Mouse (Mus musculus): Measurements from ENCODE around the gene Prdm11.
A peak's percentile ranks its signal among the peaks of the same experiment; 100 is the strongest.

The Prdm11 gene

GRCm38 (mm10) chr2:93045129-93045817 lies 694 bp downstream of the Prdm11 start:
- peak; percentile 97 to 99 for DNase-seq

- DNase-seq, result no peak
These were observed 2.4 kb downstream of the Prdm11 start for GRCm38 (mm10) chr2:93043449-93044157.

DNA sequence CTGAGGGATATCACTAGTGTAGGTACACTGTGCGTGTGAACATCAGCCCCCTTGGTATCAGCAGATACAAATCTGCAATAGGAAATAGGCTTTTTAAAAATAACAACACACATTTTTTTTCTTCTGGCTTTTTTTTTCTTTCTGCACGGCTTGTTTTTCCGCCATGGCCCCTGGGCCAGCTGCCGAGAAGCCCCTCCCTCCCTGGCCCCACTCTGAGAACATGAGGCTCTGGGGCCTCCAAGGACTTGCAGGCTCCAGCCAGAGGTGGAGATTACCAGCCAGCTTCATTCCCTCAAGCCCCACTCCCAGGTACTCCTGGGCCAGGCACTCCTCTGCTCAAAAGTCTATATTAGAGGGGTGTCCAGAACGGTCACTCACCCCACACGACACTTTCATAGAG lies 4.5 kb downstream of the Prdm11 start:
- peak in 1 of 2 experiments; percentile 36 for DNase-seq

DNA sequence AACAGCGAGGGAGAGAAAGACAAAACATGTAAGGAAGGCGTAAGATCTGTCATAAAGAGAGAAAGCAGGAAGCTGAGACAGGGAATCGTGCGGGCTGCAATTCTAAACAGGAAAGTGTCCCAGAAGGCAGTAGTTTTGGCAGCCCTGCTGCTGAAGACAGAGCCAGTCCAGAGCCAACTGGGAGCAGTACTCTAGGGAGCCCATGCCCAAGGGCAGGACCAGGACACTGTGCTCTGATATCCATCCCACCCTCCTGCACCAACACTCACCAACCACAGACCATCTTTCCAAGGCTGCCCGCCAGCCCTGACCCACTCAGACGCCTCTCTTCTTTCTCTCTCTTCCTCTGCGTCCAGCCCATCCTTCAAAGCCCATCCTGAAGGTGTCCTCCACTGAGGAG lies 5.1 kb downstream of the Prdm11 start:
- DNase-seq, result peak in 1 of 2 experiments; percentile 36

GRCm38 (mm10) chr2:93039706-93040105 lies 6.3 kb downstream of the Prdm11 start:
- DNase-seq, result peak in 1 of 2 experiments; percentile 58

- peak; percentile 73 to 78 for DNase-seq
These were observed 6.9 kb downstream of the Prdm11 start for GRCm38 (mm10) chr2:93039043-93039442.

DNA sequence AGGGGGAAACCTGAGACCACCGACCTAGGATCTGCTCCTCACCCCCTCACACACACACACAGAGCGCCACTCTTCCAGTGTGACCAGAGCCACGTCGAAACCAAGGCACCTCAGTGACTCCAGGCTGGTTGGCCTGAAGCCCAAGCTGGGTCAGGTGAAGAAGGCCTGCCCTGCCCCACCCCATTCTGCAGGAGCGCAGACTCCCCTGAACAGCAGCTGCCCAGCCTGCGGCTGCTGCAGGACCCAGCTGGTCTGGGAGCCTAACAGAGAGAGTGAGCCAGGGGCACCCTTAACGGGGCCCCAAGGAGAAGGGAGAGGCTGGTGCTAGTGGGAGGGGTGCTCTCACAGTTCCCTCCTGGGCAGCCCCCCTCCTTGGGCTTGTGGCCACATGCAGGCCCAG lies 10.3 kb downstream of the Prdm11 start:
- peak in 1 of 2 experiments; percentile 38 for DNase-seq

DNA sequence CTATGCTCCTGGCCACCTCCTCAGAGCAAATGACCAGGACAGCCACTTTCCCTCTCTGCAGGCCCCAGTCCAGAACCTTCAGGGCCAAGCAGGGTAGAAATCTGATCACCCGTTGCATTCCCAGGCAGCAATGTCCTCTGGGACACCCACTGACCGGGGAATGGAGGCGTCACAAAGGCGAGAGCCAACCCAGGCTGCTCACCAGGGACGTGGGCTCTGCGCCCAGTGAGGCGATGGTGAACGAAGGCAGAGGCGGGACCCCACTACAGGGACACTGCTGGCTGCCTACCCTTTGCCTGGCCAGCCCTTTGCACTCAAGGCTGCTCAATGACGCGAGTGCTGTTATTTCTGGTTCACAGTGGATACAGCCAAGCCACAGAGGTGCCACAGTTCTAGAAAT lies 13.3 kb downstream of the Prdm11 start:
- peak in 1 of 2 experiments; percentile 64 for DNase-seq

DNA sequence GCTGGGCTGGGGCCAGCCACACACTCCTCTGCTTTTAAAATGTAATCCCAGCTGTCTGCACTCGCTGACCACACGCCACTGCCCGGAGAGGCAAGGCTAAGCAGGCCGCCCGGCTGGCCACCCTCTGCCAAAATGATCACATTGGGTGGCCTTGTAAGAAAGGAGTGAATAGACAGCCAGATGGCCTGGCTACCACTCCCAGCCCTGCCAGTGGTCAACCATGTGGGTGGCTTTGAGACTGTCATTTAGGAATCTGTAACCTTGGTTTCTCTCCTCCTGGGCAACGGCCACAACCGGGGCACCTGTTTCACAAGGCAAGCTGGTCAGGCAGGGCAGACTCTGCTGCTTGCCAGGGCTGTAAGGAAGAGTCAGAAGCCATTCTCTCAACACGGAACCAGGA lies 13.9 kb downstream of the Prdm11 start:
- peak; percentile 78 to 79 for DNase-seq

DNA sequence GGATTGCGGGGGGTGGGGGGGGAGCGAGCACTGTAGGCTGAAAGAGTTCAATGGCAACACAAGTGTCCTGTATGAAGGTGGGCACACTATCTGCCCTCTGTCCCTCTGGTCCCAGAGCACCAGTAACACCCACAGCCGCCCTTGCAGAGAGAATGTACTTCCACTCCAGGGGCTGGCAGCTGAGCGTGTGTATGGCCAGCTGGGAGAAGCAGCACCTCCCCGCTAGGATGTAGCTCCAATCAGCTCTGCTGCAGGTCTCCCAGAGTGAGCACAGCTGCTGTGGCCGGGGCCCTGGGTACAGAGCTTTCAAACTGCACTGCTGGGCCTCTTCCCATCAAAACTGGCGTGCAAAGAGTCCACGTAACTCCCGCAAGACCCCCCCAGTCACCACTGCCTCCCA lies 14.9 kb downstream of the Prdm11 start:
- DNase-seq, result peak; percentile 42 to 52

- DNase-seq, result peak; percentile 85 to 92
These were observed 15.9 kb downstream of the Prdm11 start for GRCm38 (mm10) chr2:93030101-93030500.

- peak; percentile 72 to 77 for DNase-seq
These were observed 16.5 kb downstream of the Prdm11 start for GRCm38 (mm10) chr2:93029267-93030060.

DNA sequence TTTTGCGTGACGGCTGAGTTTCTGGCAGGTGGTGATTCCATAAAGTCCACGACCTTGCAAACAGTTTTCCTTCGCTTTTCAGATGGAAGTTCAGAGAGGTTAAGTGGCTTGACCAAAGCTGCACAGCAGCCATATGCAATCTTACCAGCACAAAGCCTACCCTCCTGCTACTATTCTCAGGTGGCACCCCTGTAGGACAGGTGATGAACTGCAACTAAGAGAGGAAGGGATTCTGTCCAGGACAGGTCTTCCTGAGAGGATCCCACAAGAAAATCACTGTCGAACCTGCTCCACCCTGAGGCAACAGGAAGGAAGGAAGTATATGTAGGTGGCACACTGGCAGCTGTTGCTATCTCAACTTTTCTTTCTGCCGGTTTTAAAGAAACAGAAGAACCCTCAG lies 17.1 kb downstream of the Prdm11 start:
- DNase-seq, result peak in 1 of 2 experiments; percentile 20

DNA sequence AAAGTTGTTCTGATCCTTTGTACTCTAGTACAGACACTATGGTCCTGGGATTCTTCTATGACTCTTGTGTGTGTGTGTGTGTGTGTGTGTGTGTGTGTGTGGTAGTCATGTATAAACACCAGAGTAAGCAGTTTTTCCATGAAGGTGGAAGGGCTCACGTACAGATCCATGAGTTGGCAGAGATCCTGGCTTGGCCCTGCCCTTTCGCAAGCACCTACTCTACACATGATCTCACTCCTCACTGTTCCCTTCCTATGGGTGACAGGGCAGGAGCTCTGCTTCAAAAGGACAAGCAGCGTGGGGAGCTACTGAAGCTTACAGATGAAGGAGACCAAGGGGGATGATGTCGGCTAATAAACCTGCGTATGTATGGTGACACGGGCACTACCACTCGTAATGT lies 18.3 kb downstream of the Prdm11 start:
- no peak for DNase-seq

- no peak for DNase-seq
These were observed 21.5 kb downstream of the Prdm11 start for GRCm38 (mm10) chr2:93024431-93024830.

GRCm38 (mm10) chr2:93018854-93019253 lies 27.1 kb downstream of the Prdm11 start:
- DNase-seq, result peak; percentile 92 to 95

DNA sequence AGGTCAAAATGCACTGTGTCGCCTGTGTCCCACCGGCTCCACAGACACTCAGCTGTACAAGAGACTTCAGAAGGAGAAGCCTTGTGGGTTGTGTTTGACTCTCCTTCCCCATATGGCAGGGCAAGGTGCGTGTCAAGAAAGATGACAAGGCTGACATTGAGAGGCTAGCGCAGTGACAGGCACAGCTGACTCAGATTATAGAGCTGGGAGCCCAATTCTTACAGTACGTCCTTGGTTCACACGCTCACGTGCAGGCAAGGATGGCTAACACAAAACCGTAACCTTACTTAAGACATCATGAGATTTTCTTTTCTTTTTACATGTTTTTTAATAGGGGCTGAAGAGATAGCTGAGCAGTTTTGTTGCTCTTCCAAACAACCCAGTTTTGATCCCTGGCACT lies 28.8 kb downstream of the Prdm11 start:
- DNase-seq, result no peak

DNA sequence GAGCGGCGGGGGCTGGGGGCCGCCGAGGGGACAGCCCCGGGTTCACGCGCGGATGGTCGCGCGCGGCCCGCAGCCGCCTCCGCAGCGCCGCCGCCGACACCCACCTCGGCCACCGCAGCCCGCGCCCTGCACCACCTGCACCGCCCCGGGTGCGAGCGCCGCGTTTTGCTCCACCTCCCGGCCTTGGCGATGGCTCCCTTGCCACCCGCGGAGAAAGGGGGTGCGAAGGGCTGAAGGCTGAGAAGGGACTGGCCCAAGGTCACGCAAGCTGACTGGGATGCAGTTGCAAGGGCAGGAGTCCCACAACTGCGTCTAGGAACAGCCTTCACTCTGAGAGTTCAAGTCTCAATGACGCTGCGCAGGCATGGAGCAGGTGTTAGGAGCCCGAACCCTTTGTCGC lies 30.9 kb downstream of the Prdm11 start:
- DNase-seq, result peak; percentile 59 to 63

DNA sequence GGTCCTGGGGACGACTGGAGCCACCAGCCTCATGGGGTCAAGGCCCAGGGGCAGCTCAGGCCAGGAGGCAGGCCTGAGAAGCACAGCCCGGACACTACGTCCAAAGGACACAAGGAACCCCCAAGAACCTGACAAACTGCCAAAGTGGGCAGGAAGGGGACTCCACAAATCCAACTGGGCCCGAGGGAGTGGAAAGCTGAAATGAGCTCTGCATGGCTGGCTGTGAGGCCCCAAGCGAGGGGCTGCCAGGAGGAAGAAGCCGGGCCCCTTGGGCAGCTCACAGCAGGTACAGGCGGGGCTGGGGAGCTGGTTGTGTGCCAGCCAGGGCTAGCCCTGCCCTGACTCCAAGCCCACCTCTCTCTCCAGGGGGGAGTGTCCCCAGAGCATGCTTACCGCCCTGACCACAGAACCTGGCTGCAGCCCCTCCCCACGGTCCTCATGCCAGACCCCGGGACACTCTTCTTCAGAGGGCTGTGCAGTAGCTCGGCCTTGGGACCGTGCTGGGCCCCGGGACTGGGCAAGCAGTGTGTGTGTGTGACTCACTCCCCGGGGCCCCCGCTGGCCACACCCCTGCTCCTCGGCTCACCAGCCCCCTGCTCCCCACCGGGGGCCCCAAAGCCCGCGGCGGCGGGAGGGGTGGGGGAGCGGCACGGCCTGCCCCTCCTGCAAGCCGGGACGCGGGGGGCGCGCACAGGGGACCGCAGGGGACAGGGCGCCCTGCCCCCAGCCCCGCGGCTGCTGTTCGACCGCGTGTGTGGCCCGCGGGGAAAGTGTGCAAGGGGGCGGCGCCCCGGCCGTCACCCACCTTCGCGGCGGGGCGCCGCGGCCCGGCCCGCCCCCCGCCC lies 31.7 kb downstream of the Prdm11 start:
- peak in 1 of 2 experiments; percentile 57 for DNase-seq

GRCm38 (mm10) chr2:93013415-93014092 lies 32.4 kb downstream of the Prdm11 start:
- no peak for DNase-seq

GRCm38 (mm10) chr2:93012976-93013375 lies 33.0 kb downstream of the Prdm11 start:
- no peak for DNase-seq

- no peak for DNase-seq
These were observed 34.0 kb downstream of the Prdm11 start for GRCm38 (mm10) chr2:93011933-93012332.
